Mouse (Mus musculus) heart, postnatal 0 days (tissue): ENCODE measurements around the gene Fan1. TPM values are rescaled to one million over a fixed set of nuclear protein-coding genes. Genes with fewer than 3 reads are reported as not detected.

ENCODE experiments used
- ATAC-seq: fragments of 200-750 bp; cut with Nextera tagmentation; 2 replicates; pipeline ENCODE4 v1.8.0; 2017; ENCODE audit warnings: low read depth, moderate number of reproducible peaks, moderate library complexity; ENCODE audit not compliant: insufficient read depth
- DNase-seq: peaks from one replicate; pipeline ENCODE4 v3.0.0-alpha.2; 2016; ENCODE audit warnings: low spot score
- H3K27ac ChIP-seq: fragments of 300-500 bp; sonication (generic); 2 replicates; pipeline ENCODE4 v1.5.1; 2014; ENCODE audit warnings: low read depth, mild to moderate bottlenecking
- H3K27me3 ChIP-seq: fragments of 300-500 bp; sonication (generic); 2 replicates; pipeline ENCODE4 v1.6.1; 2014; ENCODE audit warnings: low read length, mixed read lengths; ENCODE audit not compliant: control insufficient read depth, insufficient read depth
- H3K36me3 ChIP-seq: fragments of 300-500 bp; sonication (generic); replicated peaks from 2 replicates; pipeline ENCODE4 v1.6.1; 2014; ENCODE audit warnings: low read length, mixed read lengths; ENCODE audit not compliant: control insufficient read depth, insufficient read depth
- H3K4me1 ChIP-seq: fragments of 300-500 bp; sonication (generic); 2 replicates; pipeline ENCODE4 v1.6.1; 2014; ENCODE audit warnings: antibody characterized with exemption; ENCODE audit not compliant: control insufficient read depth, insufficient read depth
- H3K4me2 ChIP-seq: fragments of 300-500 bp; sonication (generic); 2 replicates; pipeline ENCODE4 v1.6.1; 2014; ENCODE audit warnings: low read depth, mild to moderate bottlenecking, low read length, moderate library complexity
- H3K4me3 ChIP-seq: fragments of 300-500 bp; sonication (generic); 2 replicates; pipeline ENCODE4 v1.5.1; 2014; ENCODE audit warnings: low read depth, low read length
- H3K9ac ChIP-seq: fragments of 300-500 bp; sonication (generic); replicated peaks from 2 replicates; pipeline ENCODE4 v1.6.1; 2014; ENCODE audit warnings: low read depth, low read length, mixed read lengths
- H3K9me3 ChIP-seq: fragments of 300-500 bp; sonication (generic); replicated peaks from 2 replicates; pipeline ENCODE4 v1.6.1; 2016; ENCODE audit warnings: low read length; ENCODE audit not compliant: control insufficient read depth
- CTCF ChIP-seq: IDR thresholded peaks from 2 replicates; pipeline ENCODE4 v1.5.1; 2016; ENCODE audit warnings: antibody characterized with exemption, control low read depth, low read depth
- EP300 ChIP-seq: IDR thresholded peaks from 2 replicates; pipeline ENCODE4 v1.6.1; 2016; ENCODE audit warnings: antibody characterized with exemption, low read depth
- WGBS: fragments of 180-500 bp; shearing (Covaris S2); extraction: QIAGEN DNeasy Blood & Tissue Kit; methylation state at CpG from one replicate; pipeline ENCODE4 v1.1.7; 2014; 5-methylcytosine and 5-hydroxymethylcytosine counted together
- polyA plus RNA-seq: library from polyadenylated mRNA; unstranded; fragments of >200 nt; fragmentation: Nextera tagmentation; extraction: Ambion mirVana; gene quantifications from 2 replicates; pipeline ENCODE4 v1.2.1, GENCODE M21; 2015
- total RNA-seq: library from RNA; depleted of rRNA; stranded (reverse); fragments of >200 nt; gene quantifications from 2 replicates; pipeline ENCODE4 v1.2.3, GENCODE M21; 2014; ENCODE audit warnings: low replicate concordance; rRNA removed

The Fan1 gene
- total and polyA plus RNA-seq, 2 experiments from 2014 or later, result 3.9 to 8.9 TPM

- Histone ChIP-seq H3K4me1 (no peaks in the 10 kb centered on the region), H3K27ac (no peak overlapping the region), H3K9me3 (no peaks in the 10 kb centered on the region), H3K9ac (no peak overlapping the region), H3K27me3 (no peaks in the 10 kb centered on the region), H3K4me2 (no peak overlapping the region), H3K36me3 (peaks cover 26% of the 10 kb centered on the region), H3K4me3 (no peak overlapping the region)
- WGBS, result 84% methylated on average over 7 of the region's 7 CpGs
- no peak for ATAC-seq
- DNase-seq, result no peak
- no peak for TF ChIP-seq EP300
- no peak for TF ChIP-seq CTCF
Measured at GRCm38 (mm10) chr7:64310241-64310640, 63.7 kb downstream of the Fan1 start.

Other genes starting within 250 kb of the Fan1 start
- gene Trpm1, start 220.3 kb downstream of the Fan1 start, total RNA-seq, result not detected in 2 replicates
- 0.14 and 0.21 TPM in 2 replicates for gene Trpm1, start 220.3 kb downstream of the Fan1 start, polyA plus RNA-seq
- 5.3 TPM in 2 replicates for gene Mtmr10, start 86.4 kb downstream of the Fan1 start, total RNA-seq
- gene Mtmr10, start 86.4 kb downstream of the Fan1 start, polyA plus RNA-seq, result 3.9 and 4.1 TPM in 2 replicates
- gene Mphosph10, start 18.2 kb upstream of the Fan1 start, total RNA-seq, result 2.6 and 4.4 TPM in 2 replicates
- 15.1 and 18.4 TPM in 2 replicates for gene Mphosph10, start 18.2 kb upstream of the Fan1 start, polyA plus RNA-seq
- gene Mcee, start 18.5 kb upstream of the Fan1 start, total RNA-seq, result 13.2 and 53.1 TPM in 2 replicates
- 218 and 253 TPM in 2 replicates for gene Mcee, start 18.5 kb upstream of the Fan1 start, polyA plus RNA-seq
- 2.9 TPM in 1 of 2 replicates, not detected in the other for gene Apba2, start 127.6 kb upstream of the Fan1 start, total RNA-seq
- gene Apba2, start 127.6 kb upstream of the Fan1 start, polyA plus RNA-seq, result 0.42 and 0.48 TPM in 2 replicates